Mouse (Mus musculus) embryonic facial prominence, embryonic 10.5 days (tissue): ENCODE measurements around the gene Klri2. TPM values are rescaled to one million over a fixed set of nuclear protein-coding genes. Genes with fewer than 3 reads are reported as not detected.
"Not testable (repeated sequence)": the region's sequence is repeated elsewhere in the genome, so short reads cannot be mapped to it uniquely, and the experiment has no call there.

Source experiments
- DNase-seq: peaks from one replicate; pipeline ENCODE4 v3.0.0-alpha.2; 2017; ENCODE audit warnings: low spot score
- H3K27ac ChIP-seq: fragments of 300-500 bp; sonication (generic); replicated peaks from 2 replicates; pipeline ENCODE4 v1.5.1; 2016; ENCODE audit warnings: mild to moderate bottlenecking
- H3K27me3 ChIP-seq: fragments of 300-500 bp; sonication (generic); replicated peaks from 2 replicates; pipeline ENCODE4 v1.6.1; 2016; ENCODE audit warnings: low read depth, mild to moderate bottlenecking; ENCODE audit not compliant: poor library complexity, severe bottlenecking
- H3K36me3 ChIP-seq: fragments of 300-500 bp; sonication (generic); replicated peaks from 2 replicates; pipeline ENCODE4 v1.6.1; 2016; ENCODE audit warnings: mild to moderate bottlenecking, moderate library complexity
- H3K4me1 ChIP-seq: fragments of 300-500 bp; sonication (generic); 2 replicates; pipeline ENCODE4 v1.6.1; 2016
- H3K4me3 ChIP-seq: fragments of 300-500 bp; sonication (generic); 2 replicates; pipeline ENCODE4 v1.5.1; 2016; ENCODE audit warnings: mild to moderate bottlenecking, moderate library complexity
- H3K9me3 ChIP-seq: fragments of 300-500 bp; sonication (generic); 2 replicates; pipeline ENCODE4 v1.6.1; 2016; ENCODE audit warnings: mild to moderate bottlenecking
- WGBS: fragments of 180-500 bp; shearing (Covaris S2); methylation state at CpG from one replicate; pipeline ENCODE4 v1.1.7; 2016; 5-methylcytosine and 5-hydroxymethylcytosine counted together
- polyA plus RNA-seq: library from polyadenylated mRNA; unstranded; fragments of >200 nt; fragmentation: Nextera tagmentation; extraction: Ambion mirVana; gene quantifications from 2 replicates; pipeline ENCODE4 v1.2.1, GENCODE M21; 2016

The Klri2 gene
- polyA plus RNA-seq, result not detected in 2 replicates

GRCm38 (mm10) chr6:129740069-129740721, at the start of gene Klri2:
Klri2 (minus strand) TSS chr6:129740484.
- Histone ChIP-seq H3K4me3 (no peak within 1 kb of the TSS), H3K9me3 (peaks cover 4% of the 10 kb centered on the region; the same call in 1 of the 2 replicates), H3K27ac (no peak within 1 kb of the TSS), H3K36me3 (no peaks in the 10 kb centered on the region), H3K4me1 (no peaks in the 10 kb centered on the region), H3K27me3 (no peaks in the 10 kb centered on the region)
- WGBS, result 79% methylated on average over 2 of the region's 2 CpGs
- DNase-seq, result no peak

GRCm38 (mm10) chr6:129784170-129784569, 43.9 kb upstream of the Klri2 start, which contains the start of gene Gm156:
Gm156 (minus strand) TSS chr6:129784270.
- not testable (repeated sequence) for H3K9me3 ChIP-seq, H3K27ac ChIP-seq, H3K36me3 ChIP-seq, H3K27me3 ChIP-seq, DNase-seq, H3K4me3 ChIP-seq, H3K4me1 ChIP-seq
- WGBS, result 86% methylated on average over 3 of the region's 3 CpGs

DNA sequence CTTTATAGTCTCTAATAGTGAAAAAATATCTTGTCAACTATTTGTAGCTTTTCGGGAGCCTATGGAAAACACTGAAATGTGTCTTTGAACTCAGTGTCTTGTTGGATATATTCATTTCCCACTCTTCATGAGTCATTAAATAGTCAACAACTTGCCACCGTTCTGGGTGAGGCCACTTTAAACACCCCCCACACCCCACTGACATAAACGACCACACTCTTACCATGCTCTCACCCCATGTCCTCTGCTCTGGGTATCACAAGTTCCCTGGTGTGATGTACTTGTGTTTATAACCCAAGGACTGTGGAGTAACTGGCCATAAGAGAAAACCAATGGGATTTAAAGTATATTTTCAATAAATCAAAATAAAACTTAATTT, 7.4 kb upstream of the Klri2 start:
- no peak for DNase-seq
- 90% methylated on average over 3 of the region's 3 CpGs for WGBS
- Histone ChIP-seq H3K4me3 (no peak overlapping the region), H3K27me3 (no peaks in the 10 kb centered on the region), H3K9me3 (peaks cover 14% of the 10 kb centered on the region), H3K27ac (no peak overlapping the region), H3K36me3 (no peaks in the 10 kb centered on the region), H3K4me1 (no peaks in the 10 kb centered on the region)

- 86% methylated on average over 4 of the region's 4 CpGs for WGBS
- H3K4me3 ChIP-seq, result no peak overlapping the region
- H3K27ac ChIP-seq, result no peak overlapping the region
- peaks cover 15% of the 10 kb centered on the region for H3K9me3 ChIP-seq
- DNase-seq, result no peak
- no peaks in the 10 kb centered on the region for H3K36me3 ChIP-seq
- H3K27me3 ChIP-seq, result no peaks in the 10 kb centered on the region
- no peaks in the 10 kb centered on the region for H3K4me1 ChIP-seq
Measured at GRCm38 (mm10) chr6:129747016-129747653, 6.9 kb upstream of the Klri2 start.

- H3K4me3 ChIP-seq, result no peak overlapping the region
- DNase-seq, result no peak
- no peaks in the 10 kb centered on the region for H3K27me3 ChIP-seq
- H3K27ac ChIP-seq, result no peak overlapping the region
- 67% methylated on average over 3 of the region's 3 CpGs for WGBS
- no peaks in the 10 kb centered on the region for H3K4me1 ChIP-seq
- H3K36me3 ChIP-seq, result no peaks in the 10 kb centered on the region
- peaks cover 18% of the 10 kb centered on the region for H3K9me3 ChIP-seq
Measured at GRCm38 (mm10) chr6:129746151-129746550, 5.9 kb upstream of the Klri2 start.

DNA sequence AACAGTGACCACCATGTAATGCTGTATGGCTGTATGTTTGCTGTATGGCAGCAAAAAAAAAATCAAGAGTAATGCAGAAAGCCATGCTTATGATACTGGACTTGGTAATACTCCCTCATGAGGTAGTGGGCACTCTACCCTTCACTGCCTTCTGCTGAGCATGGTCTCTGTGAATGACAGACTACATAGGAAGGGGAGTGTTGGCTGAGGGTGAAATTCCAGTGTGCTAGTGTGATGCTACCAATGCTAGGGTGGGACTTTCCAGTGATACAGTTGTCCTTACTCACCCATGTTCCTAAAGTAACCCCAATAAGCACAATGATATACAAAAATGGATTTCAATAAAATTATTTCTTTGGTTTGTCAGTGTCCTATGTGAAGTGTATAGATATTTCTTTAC, 3.9 kb downstream of the Klri2 start:
- no peaks in the 10 kb centered on the region for H3K27me3 ChIP-seq
- no peaks in the 10 kb centered on the region for H3K4me1 ChIP-seq
- no peak overlapping the region for H3K4me3 ChIP-seq
- no peak for DNase-seq
- no peak overlapping the region for H3K27ac ChIP-seq
- H3K9me3 ChIP-seq, result no peaks in the 10 kb centered on the region
- H3K36me3 ChIP-seq, result no peaks in the 10 kb centered on the region

DNA sequence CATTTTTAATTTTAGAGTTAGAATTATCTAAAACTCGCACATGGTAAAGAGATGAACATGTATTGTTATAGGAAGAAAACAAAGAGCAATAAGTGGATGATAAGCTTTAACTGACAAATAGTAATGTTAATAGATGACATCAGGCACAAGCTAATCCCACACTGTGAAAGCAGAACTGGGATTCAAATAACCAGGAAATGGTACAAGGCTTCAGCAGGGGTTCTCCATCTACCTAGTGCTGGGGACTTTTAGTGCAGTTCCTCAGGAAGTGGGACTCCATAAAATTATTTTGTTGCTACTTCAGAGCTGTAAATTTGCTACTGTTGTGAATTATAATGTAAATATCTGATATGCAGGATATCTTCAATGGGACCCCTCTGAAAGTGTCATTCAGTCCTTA, 13.0 kb downstream of the Klri2 start:
- Histone ChIP-seq H3K9me3 (no peaks in the 10 kb centered on the region), H3K36me3 (no peaks in the 10 kb centered on the region), H3K27me3 (no peaks in the 10 kb centered on the region), H3K4me1 (no peaks in the 10 kb centered on the region), H3K27ac (no peak overlapping the region), H3K4me3 (no peak overlapping the region)
- 86% methylated on average over 1 of the region's 1 CpGs for WGBS
- no peak for DNase-seq

DNA sequence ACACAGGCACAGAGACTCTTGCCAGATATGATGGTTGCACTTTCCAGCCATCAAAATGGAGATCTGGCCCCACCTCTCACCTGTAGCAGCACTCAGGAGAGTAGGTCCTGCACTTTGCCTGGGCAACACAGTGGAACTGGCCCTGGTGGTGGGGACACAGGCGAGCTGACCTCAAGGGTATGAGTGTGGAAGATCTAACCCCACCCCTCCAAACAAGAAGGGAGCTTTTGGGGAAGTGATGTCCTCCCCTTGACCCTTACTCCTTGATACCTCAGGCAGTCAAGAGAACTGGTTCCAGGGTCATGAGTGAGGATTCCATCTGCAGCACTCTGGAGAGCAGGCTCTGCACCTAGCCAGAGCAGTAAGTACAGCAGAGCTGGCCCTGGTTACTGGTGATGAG, 18.9 kb downstream of the Klri2 start:
- DNase-seq, result no peak
- WGBS, result 54% methylated on average over 1 of the region's 1 CpGs

DNA sequence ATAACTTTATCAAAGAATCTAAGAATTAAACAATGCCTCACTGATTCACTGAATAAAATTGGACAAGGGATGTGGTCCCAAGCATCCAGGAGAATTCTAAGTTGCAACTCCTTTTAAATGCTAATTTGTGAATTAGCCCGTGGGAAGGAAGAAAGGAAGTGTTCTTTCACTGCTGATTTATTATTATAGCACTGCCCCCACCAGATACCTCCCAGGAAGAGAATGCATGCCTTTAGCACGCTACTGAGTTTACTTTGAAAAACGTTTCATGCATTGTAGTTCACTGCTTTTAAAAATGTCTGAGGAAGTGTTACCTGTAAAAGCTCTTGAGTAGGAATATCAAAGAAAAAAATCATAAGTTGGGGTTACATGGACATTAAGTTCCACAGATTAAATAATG, 19.8 kb downstream of the Klri2 start:
- H3K27ac ChIP-seq, result no peak overlapping the region
- peaks cover 5% of the 10 kb centered on the region; the same call in 1 of the 2 replicates for H3K9me3 ChIP-seq
- no peaks in the 10 kb centered on the region for H3K36me3 ChIP-seq
- 46% methylated on average over 3 of the region's 3 CpGs for WGBS
- no peak for DNase-seq
- H3K27me3 ChIP-seq, result no peaks in the 10 kb centered on the region
- H3K4me1 ChIP-seq, result no peaks in the 10 kb centered on the region
- no peak overlapping the region for H3K4me3 ChIP-seq

More for the DNA sequence above, 18.9 kb downstream of the Klri2 start:
- H3K9me3 ChIP-seq, result peaks cover 5% of the 10 kb centered on the region; the same call in 1 of the 2 replicates
- no peak overlapping the region for H3K4me3 ChIP-seq
- H3K4me1 ChIP-seq, result no peaks in the 10 kb centered on the region
- no peak overlapping the region for H3K27ac ChIP-seq
- no peaks in the 10 kb centered on the region for H3K27me3 ChIP-seq
- no peaks in the 10 kb centered on the region for H3K36me3 ChIP-seq

DNA sequence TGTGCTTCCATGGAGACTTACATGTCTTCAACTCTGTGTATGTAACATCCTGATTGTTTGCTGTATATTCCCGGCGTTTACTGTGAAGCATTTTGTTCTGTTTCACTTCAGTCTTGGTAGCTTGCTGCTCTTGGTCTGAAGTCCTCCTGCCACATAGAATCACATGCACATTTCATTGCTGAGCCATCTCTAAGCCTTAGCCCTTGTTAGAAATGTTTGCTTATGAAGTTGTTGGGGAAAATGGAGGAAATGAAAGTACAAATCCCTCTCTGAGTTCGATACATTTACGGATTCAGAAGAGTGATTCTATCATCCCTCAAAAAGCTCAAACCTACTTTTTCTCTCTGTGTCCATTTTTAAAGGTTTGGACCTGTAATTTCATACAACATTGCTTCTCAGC, 23.3 kb downstream of the Klri2 start, which contains the start of gene Klri1:
Klri1 (minus strand) TSS at position 101 of the 400 bp plus-strand sequence.
- 93% methylated on average over 4 of the region's 4 CpGs for WGBS

GRCm38 (mm10) chr6:129713566-129713965, 26.7 kb downstream of the Klri2 start:
- Histone ChIP-seq H3K36me3 (no peaks in the 10 kb centered on the region), H3K4me3 (no peak overlapping the region), H3K9me3 (0 out of 2 replicates have a peak, but pooled peaks cover 5% of the 10 kb centered on the region), H3K4me1 (no peaks in the 10 kb centered on the region), H3K27me3 (no peaks in the 10 kb centered on the region), H3K27ac (no peak overlapping the region)
- 46% methylated on average over 1 of the region's 1 CpGs for WGBS
- DNase-seq, result no peak

More for the DNA sequence above, 23.3 kb downstream of the Klri2 start, which contains the start of gene Klri1:
- Histone ChIP-seq H3K27ac (no peak within 1 kb of the TSS), H3K4me3 (no peak within 1 kb of the TSS), H3K27me3 (no peaks in the 10 kb centered on the region), H3K9me3 (peaks cover 8% of the 10 kb centered on the region; the same call in 1 of the 2 replicates), H3K4me1 (no peaks in the 10 kb centered on the region), H3K36me3 (no peaks in the 10 kb centered on the region)
- no peak for DNase-seq

DNA sequence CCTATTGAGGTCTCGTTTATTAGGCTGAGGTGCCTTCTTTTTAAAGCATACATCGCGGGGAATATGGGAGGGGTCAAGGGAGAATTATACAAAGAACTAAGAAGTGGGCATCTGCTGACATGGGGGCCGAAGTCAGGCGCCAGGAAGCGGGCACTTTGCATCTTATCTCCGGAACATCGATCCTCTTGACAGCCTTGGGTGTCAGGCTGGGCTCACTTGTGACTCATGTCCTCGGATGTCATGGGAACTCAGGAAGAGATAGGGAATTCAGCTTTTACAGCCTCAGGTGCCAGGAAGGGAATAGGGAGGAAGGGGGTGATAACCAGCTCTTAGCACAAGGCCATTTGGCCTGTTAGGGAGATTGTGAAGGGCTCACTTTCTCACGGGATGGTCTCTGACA, 48.8 kb downstream of the Klri2 start:
- not testable (repeated sequence) for H3K27ac ChIP-seq, H3K9me3 ChIP-seq, DNase-seq, H3K4me1 ChIP-seq, H3K27me3 ChIP-seq, H3K4me3 ChIP-seq, H3K36me3 ChIP-seq
- WGBS, result 84% methylated on average over 10 of the region's 10 CpGs

DNA sequence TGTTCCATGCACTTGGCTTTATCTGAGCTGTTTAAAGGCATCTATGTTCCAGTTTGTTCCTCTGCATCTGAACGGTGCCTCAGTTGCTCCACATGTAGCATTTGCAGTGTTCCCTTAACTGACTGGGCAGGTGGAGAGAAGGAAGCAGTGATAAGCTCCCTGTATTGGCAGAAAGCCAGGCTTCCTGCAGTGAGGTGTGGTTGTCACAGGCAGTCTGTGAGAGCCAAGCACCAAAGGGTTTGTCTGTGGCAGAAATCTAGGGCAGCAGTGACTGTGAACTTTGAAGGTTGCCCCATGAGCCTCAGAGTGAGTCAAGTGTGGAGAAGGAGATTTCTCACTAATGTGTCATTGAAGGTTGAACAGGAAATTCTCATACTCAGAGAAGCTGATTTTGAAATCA, 59.9 kb downstream of the Klri2 start:
- WGBS, result 74% methylated on average over 1 of the region's 1 CpGs

More for the DNA sequence above, 59.9 kb downstream of the Klri2 start:
- Histone ChIP-seq H3K4me1 (no peaks in the 10 kb centered on the region), H3K27ac (no peak overlapping the region), H3K9me3 (0 out of 2 replicates have a peak, but pooled peaks cover 4% of the 10 kb centered on the region), H3K4me3 (no peak overlapping the region), H3K27me3 (no peaks in the 10 kb centered on the region), H3K36me3 (no peaks in the 10 kb centered on the region)
- DNase-seq, result no peak
